Mouse (Mus musculus): ENCODE data around the gene Hapln2. TPM values are rescaled to one million over a fixed set of nuclear protein-coding genes. Genes with fewer than 3 reads are reported as not detected.

Gene Hapln2
- polyA plus RNA-seq, 1 experiment: not detected

DNA sequence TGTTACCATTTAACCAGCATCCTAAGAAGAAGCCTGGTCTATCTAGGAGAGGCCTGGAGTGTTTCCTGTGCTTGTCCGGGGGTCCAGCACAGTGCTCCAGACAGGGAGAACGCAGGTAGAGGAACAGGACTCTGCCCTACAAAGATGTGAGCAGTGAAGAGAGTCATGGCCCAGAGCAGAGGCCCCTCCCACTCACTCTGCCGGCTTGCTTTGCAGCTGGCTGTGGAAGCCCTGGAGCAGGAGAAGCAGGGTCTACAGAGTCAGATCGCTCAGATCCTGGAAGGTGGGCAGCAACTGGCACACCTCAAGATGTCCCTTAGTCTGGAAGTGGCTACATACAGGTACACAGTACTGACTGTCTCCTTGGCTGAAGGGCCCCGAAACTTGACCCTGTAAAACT is 54.6 kb downstream of the Hapln2 start:
- 78% methylated on average over 5 of the region's 5 CpGs for WGBS
- Histone ChIP-seq H3K27me3 (ENCODE audit: control insufficient read depth, insufficient read depth, low read length) (peaks cover 16% of the 10 kb centered on the region), H3K4me1 (ENCODE audit: control insufficient read depth, insufficient read depth, insufficient read length) (peaks cover 9% of the 10 kb centered on the region), H3K4me3 (ENCODE audit: extremely low read depth, insufficient read depth, insufficient read length) (no peak overlapping the region), H3K36me3 (ENCODE audit: control insufficient read depth, insufficient read depth, low read length) (no peaks in the 10 kb centered on the region), H3K27ac (ENCODE audit: insufficient read depth, low read length) (no peak overlapping the region)
- no peak for DNase-seq (ENCODE audit: low read depth in 1 of 2, low spot score in 2 of 2)
- TF ChIP-seq CTCF (IDR thresholded peaks at IDR 0.05; ENCODE audit: extremely low read depth, insufficient read depth, insufficient read length, insufficient replicate concordance) (no peak), POLR2A (IDR thresholded peaks at IDR 0.05; ENCODE audit: low read depth, low read length) (no peak)

DNA sequence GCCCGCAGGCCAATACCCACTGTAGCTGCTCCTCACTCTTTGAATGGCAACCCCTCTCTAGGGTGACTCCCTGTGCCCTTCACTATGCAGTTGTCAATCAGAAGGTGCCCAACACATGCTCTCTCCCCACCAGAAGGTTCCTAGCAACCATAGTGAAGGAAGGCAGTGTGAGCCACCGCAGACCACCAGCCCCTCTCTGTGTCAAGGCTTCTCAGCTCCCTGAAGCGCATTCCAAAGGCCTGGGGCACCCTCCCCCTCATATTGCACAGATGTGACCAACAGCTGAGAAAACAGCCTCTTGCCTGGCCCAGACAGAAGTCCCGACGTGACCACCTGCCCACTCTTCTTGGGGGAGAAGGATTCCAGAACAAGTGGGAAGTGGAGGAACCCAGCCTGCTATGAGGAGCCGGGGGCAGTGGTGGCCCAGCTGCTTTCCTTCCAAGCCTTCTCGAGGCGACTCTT is 55.1 kb downstream of the Hapln2 start:
- no peak for TF ChIP-seq CTCF (IDR thresholded peaks at IDR 0.05; ENCODE audit: extremely low read depth, insufficient read depth, insufficient read length, insufficient replicate concordance)
- no peak for TF ChIP-seq POLR2A (IDR thresholded peaks at IDR 0.05; ENCODE audit: low read depth, low read length)
- DNase-seq (ENCODE audit: low read depth in 1 of 2, low spot score in 2 of 2): no peak
- Histone ChIP-seq H3K4me1 (ENCODE audit: control insufficient read depth, insufficient read depth, insufficient read length) (peaks cover 9% of the 10 kb centered on the region), H3K27me3 (ENCODE audit: control insufficient read depth, insufficient read depth, low read length) (peaks cover 16% of the 10 kb centered on the region), H3K36me3 (ENCODE audit: control insufficient read depth, insufficient read depth, low read length) (no peaks in the 10 kb centered on the region), H3K4me3 (ENCODE audit: extremely low read depth, insufficient read depth, insufficient read length) (no peak overlapping the region), H3K27ac (ENCODE audit: insufficient read depth, low read length) (no peak overlapping the region)
- WGBS: 66% methylated on average over 8 of the region's 8 CpGs

Other genes with a start within 250 kb of the Hapln2 start
- 0.09 and 0.14 TPM in 2 replicates for gene Ntrk1, start 232.4 kb downstream of the Hapln2 start, polyA plus RNA-seq (2012; rRNA removed)
- 0.25 and 0.42 TPM in 2 replicates for gene Insrr, start 230.6 kb downstream of the Hapln2 start, polyA plus RNA-seq (2012; rRNA removed)
- gene Pear1, start 203.3 kb downstream of the Hapln2 start, polyA plus RNA-seq (2012; rRNA removed): 63.8 and 65.8 TPM in 2 replicates
- gene Sh2d2a, start 180.8 kb downstream of the Hapln2 start, polyA plus RNA-seq (2012; rRNA removed): 27.4 and 29.1 TPM in 2 replicates
- 23.3 and 23.4 TPM in 2 replicates for gene Prcc, start 142.0 kb downstream of the Hapln2 start, polyA plus RNA-seq (2012; rRNA removed)
- gene Hdgf, start 121.3 kb downstream of the Hapln2 start, polyA plus RNA-seq (2012; rRNA removed): 43.6 and 50.0 TPM in 2 replicates
- gene Mrpl24, start 108.1 kb downstream of the Hapln2 start, polyA plus RNA-seq (2012; rRNA removed): 24.3 and 34.6 TPM in 2 replicates
- 14.3 and 17.4 TPM in 2 replicates for gene Isg20l2, start 97.3 kb downstream of the Hapln2 start, polyA plus RNA-seq (2012; rRNA removed)
- gene Rrnad1, start 96.9 kb downstream of the Hapln2 start, polyA plus RNA-seq (2012; rRNA removed): 35.6 and 36.7 TPM in 2 replicates
- 0.08 TPM in 1 of 2 replicates, not detected in the other for gene Crabp2, start 78.9 kb downstream of the Hapln2 start, polyA plus RNA-seq (2012; rRNA removed)
- 1.2 and 1.7 TPM in 2 replicates for gene Nes, start 56.5 kb downstream of the Hapln2 start, polyA plus RNA-seq (2012; rRNA removed)
- 0.11 TPM in 1 of 2 replicates, not detected in the other for gene Bcan, start 27.4 kb downstream of the Hapln2 start, polyA plus RNA-seq (2012; rRNA removed)
- gene Gpatch4, start 15.5 kb upstream of the Hapln2 start, polyA plus RNA-seq (2012; rRNA removed): 5.0 and 5.2 TPM in 2 replicates
- 30.0 and 32.1 TPM in 2 replicates for gene Naxe, start 30.9 kb upstream of the Hapln2 start, polyA plus RNA-seq (2012; rRNA removed)
- not detected in 2 replicates for gene Ttc24, start 50.7 kb upstream of the Hapln2 start, polyA plus RNA-seq (2012; rRNA removed)
- gene Iqgap3, start 54.4 kb upstream of the Hapln2 start, polyA plus RNA-seq (2012; rRNA removed): 4.3 and 5.0 TPM in 2 replicates
- gene Mef2d, start 114.8 kb upstream of the Hapln2 start, polyA plus RNA-seq (2012; rRNA removed): 119 and 142 TPM in 2 replicates
- gene Rhbg, start 227.1 kb upstream of the Hapln2 start, polyA plus RNA-seq (2012; rRNA removed): 0.21 and 0.29 TPM in 2 replicates

All from spleen, adult 2 months (tissue).